Mouse (Mus musculus) cortical plate, adult 2 months (tissue): ENCODE measurements around the gene Bmp8a.

Source experiments
- CTCF ChIP-seq: fragments of 200-500 bp; IDR thresholded peaks from 2 replicates; pipeline ENCODE4 v1.5.1; 2011; ENCODE audit warnings: mild to moderate bottlenecking, control low read depth, low read length; ENCODE audit not compliant: insufficient read depth; ENCODE audit errors: extremely low read depth
- POLR2A ChIP-seq: fragments of 200-500 bp; IDR thresholded peaks from 2 replicates; pipeline ENCODE4 v1.6.1; 2011; ENCODE audit warnings: mild to moderate bottlenecking, low read length, control low read depth; ENCODE audit not compliant: insufficient read depth; ENCODE audit errors: extremely low read depth

GRCm38 (mm10) chr4:123280117-123280516 lies 62.9 kb downstream of the Bmp8a start:
- no peak for TF ChIP-seq CTCF
- TF ChIP-seq POLR2A, result no peak
